Mouse (Mus musculus) skeletal muscle tissue, adult 2 months (tissue): ENCODE results near the gene Triobp.
A peak's percentile ranks its signal among the peaks of the same experiment; 100 is the strongest.
"Not testable (repeated sequence)": the region's sequence is repeated elsewhere in the genome, so short reads cannot be mapped to it uniquely, and the experiment has no call there.

Source experiments
- DNase-seq: peaks from one replicate; pipeline ENCODE4 v3.0.0-alpha.2; 2012; ENCODE audit warnings: low read depth, low spot score

Triobp gene

GRCm38 (mm10) chr15:79029519-79030241, 82.2 kb downstream of the Triobp start:
- no peak for DNase-seq

- peak; percentile 95 for DNase-seq
Observed at GRCm38 (mm10) chr15:79030551-79031435, 83.3 kb downstream of the Triobp start.

GRCm38 (mm10) chr15:79031908-79032307, 84.4 kb downstream of the Triobp start:
- not testable (repeated sequence) for DNase-seq

GRCm38 (mm10) chr15:79037913-79038328, 90.4 kb downstream of the Triobp start:
- DNase-seq, result peak; percentile 58

- no peak for DNase-seq
Observed at GRCm38 (mm10) chr15:79038331-79038730, 90.8 kb downstream of the Triobp start.

GRCm38 (mm10) chr15:79038853-79039252, 91.3 kb downstream of the Triobp start:
- DNase-seq, result peak; percentile 76

GRCm38 (mm10) chr15:79040501-79041416, 93.2 kb downstream of the Triobp start:
- no peak for DNase-seq

GRCm38 (mm10) chr15:79041585-79041984, 94.1 kb downstream of the Triobp start, which contains the start of gene Galr3:
Gene Galr3 (plus strand): TSS chr15:79041885.
- DNase-seq, result no peak

- DNase-seq, result no peak
Observed at GRCm38 (mm10) chr15:79042721-79043491, 95.4 kb downstream of the Triobp start.

- DNase-seq, result no peak
Observed at GRCm38 (mm10) chr15:79044837-79045236, 97.3 kb downstream of the Triobp start.

- DNase-seq, result no peak
Observed at GRCm38 (mm10) chr15:79048186-79048585, 100.7 kb downstream of the Triobp start.

GRCm38 (mm10) chr15:79050160-79050845, 102.8 kb downstream of the Triobp start:
- DNase-seq, result no peak

- no peak for DNase-seq
Observed at GRCm38 (mm10) chr15:79050964-79051363, 103.4 kb downstream of the Triobp start.

GRCm38 (mm10) chr15:79051461-79052360, 104.2 kb downstream of the Triobp start:
- DNase-seq, result peak; percentile 27

GRCm38 (mm10) chr15:79052366-79052765, 104.8 kb downstream of the Triobp start:
- DNase-seq, result no peak
